Mouse (Mus musculus): ENCODE measurements around the gene Tchhl1. TPM values are rescaled to one million over a fixed set of nuclear protein-coding genes. Genes with fewer than 3 reads are reported as not detected.
A peak's percentile ranks its signal among the peaks of the same experiment; 100 is the strongest.
"Not testable (repeated sequence)": the region's sequence is repeated elsewhere in the genome, so short reads cannot be mapped to it uniquely, and the experiment has no call there.

The Tchhl1 gene
- polyA plus RNA-seq, 1 experiment from 2014 or later, result not detected

DNA sequence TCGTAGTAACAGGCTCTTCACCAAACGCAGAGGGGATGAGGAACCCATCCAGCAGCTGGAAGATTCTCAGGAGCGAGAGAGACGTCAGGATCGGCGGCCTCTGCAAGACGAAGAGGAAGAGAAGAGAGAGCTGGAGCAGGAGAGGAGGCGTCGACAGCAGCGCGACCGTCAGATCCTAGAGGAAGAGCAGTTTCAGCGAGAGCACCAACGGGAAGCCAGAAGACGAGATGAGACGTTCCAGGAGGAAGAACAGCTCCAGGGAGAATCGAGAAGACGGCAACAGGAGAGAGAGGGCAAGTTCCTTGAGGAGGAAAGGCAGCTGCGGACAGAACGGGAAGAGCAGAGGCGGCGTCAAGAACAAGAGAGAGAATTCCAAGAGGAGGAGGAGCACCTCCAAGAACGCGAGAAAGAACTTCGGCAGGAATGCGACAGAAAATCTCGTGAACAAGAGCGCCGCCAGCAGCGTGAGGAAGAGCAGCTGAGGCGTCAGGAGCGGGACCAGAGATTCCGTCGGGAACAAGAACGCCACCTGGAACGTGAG, 23.3 kb upstream of the Tchhl1 start:
- Histone ChIP-seq H3K9me3 (ENCODE audit: control insufficient read depth, low read length) (no peaks in the 10 kb centered on the region), H3K27ac (replicated peaks) (peak overlapping the region; percentile 40), H3K4me3 (ENCODE audit: low read depth, low read length) (peak overlapping the region; percentile 50), H3K4me2 (replicated peaks; ENCODE audit: low read depth) (peak overlapping the region; percentile 90), H3K36me3 (ENCODE audit: control insufficient read depth, insufficient read depth, low read length) (no peaks in the 10 kb centered on the region), H3K9ac (ENCODE audit: low read length) (peak overlapping the region; percentile 35; the same call in 1 of the 2 replicates), H3K27me3 (ENCODE audit: control insufficient read depth, insufficient read depth, low read length) (no peaks in the 10 kb centered on the region), H3K4me1 (replicated peaks; ENCODE audit: control insufficient read depth, insufficient read depth) (no peaks in the 10 kb centered on the region; the same call in 1 of the 2 replicates)
- no peak; the same call in 1 of the 2 replicates for ATAC-seq (ENCODE audit: low FRiP score, low TSS enrichment)
- TF ChIP-seq CTCF (IDR thresholded peaks at IDR 0.05; ENCODE audit: low read depth) (no peak), EP300 (optimal IDR thresholded peaks at IDR 0.05) (no peak)
- 1% methylated on average over 36 of the region's 36 CpGs for WGBS
- peak; percentile 18 for DNase-seq (ENCODE audit: low spot score)

DNA sequence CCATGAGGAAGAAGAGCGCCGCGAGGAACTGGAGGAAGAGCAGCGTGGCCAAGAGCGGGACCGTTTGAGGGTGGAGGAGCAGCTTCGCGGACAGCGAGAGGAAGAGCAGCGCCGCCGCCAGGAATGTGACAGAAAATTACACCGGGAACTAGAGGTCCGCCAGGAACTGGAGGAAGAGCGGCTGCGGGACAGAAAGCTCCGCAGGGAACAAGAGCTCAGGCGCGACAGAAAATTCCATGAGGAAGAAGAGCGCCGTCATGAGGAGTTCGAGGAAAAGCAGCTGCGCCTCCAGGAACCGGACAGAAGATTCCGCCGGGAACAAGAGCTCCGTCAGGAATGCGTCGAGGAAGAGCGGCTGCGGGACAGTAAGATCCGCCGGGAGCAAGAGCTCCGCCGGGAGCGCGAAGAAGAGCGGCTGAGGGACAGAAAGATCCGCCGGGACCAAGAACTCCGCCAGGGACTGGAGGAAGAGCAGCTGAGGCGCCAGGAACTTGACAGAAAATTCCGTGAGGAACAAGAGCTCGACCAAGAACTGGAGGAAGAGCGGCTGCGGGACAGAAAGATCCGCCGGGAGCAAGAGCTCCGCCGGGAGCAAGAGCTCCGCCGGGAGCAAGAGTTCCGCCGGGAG, 22.3 kb upstream of the Tchhl1 start:
- ATAC-seq (ENCODE audit: low FRiP score, low TSS enrichment), result no peak
- H3K27ac ChIP-seq (replicated peaks), result peak overlapping the region; percentile 18; the same call in 1 of the 2 replicates
- H3K4me1 ChIP-seq (replicated peaks; ENCODE audit: control insufficient read depth, insufficient read depth), result no peaks in the 10 kb centered on the region; the same call in 1 of the 2 replicates
- H3K36me3 ChIP-seq (ENCODE audit: control insufficient read depth, insufficient read depth, low read length), result no peaks in the 10 kb centered on the region
- peak overlapping the region; percentile 90 for H3K4me2 ChIP-seq (replicated peaks; ENCODE audit: low read depth)
- TF ChIP-seq CTCF (IDR thresholded peaks at IDR 0.05; ENCODE audit: low read depth) (peak; percentile 33; the same call in 1 of the 2 replicates), EP300 (optimal IDR thresholded peaks at IDR 0.05) (no peak)
- under 1% methylated on average over 54 of the region's 54 CpGs for WGBS
- no peaks in the 10 kb centered on the region for H3K27me3 ChIP-seq (ENCODE audit: control insufficient read depth, insufficient read depth, low read length)
- H3K9me3 ChIP-seq (ENCODE audit: control insufficient read depth, low read length), result no peaks in the 10 kb centered on the region
- peak overlapping the region; percentile 56 for H3K9ac ChIP-seq (ENCODE audit: low read length)
- H3K4me3 ChIP-seq (ENCODE audit: low read depth, low read length), result peak overlapping the region; percentile 50
- DNase-seq (ENCODE audit: low spot score), result peak; percentile 33

- Histone ChIP-seq H3K27ac (replicated peaks) (peak overlapping the region; percentile 81), H3K4me3 (ENCODE audit: low read depth, low read length) (peak overlapping the region; percentile 50), H3K9ac (ENCODE audit: low read length) (peak overlapping the region; percentile 56; the same call in 1 of the 2 replicates), H3K4me2 (replicated peaks; ENCODE audit: low read depth) (peak overlapping the region; percentile 90)
- WGBS, result under 1% methylated on average over 32 of the region's 32 CpGs
- not testable (repeated sequence) for H3K36me3 ChIP-seq (ENCODE audit: control insufficient read depth, insufficient read depth, low read length); H3K9me3 ChIP-seq (ENCODE audit: control insufficient read depth, low read length); H3K27me3 ChIP-seq (ENCODE audit: control insufficient read depth, insufficient read depth, low read length); ATAC-seq (ENCODE audit: low FRiP score, low TSS enrichment); H3K4me1 ChIP-seq (replicated peaks; ENCODE audit: control insufficient read depth, insufficient read depth)
- peak; percentile 16 for DNase-seq (ENCODE audit: low spot score)
Measured at GRCm38 (mm10) chr3:93446756-93447137, 21.8 kb upstream of the Tchhl1 start.

GRCm38 (mm10) chr3:93447138-93447841, 21.3 kb upstream of the Tchhl1 start:
- H3K4me1 ChIP-seq (replicated peaks; ENCODE audit: control insufficient read depth, insufficient read depth), result no peaks in the 10 kb centered on the region; the same call in 1 of the 2 replicates
- H3K4me3 ChIP-seq (ENCODE audit: low read depth, low read length), result peak overlapping the region; percentile 50
- under 1% methylated on average over 59 of the region's 59 CpGs for WGBS
- TF ChIP-seq EP300 (optimal IDR thresholded peaks at IDR 0.05) (no peak), CTCF (IDR thresholded peaks at IDR 0.05; ENCODE audit: low read depth) (peak; percentile 52)
- no peaks in the 10 kb centered on the region for H3K36me3 ChIP-seq (ENCODE audit: control insufficient read depth, insufficient read depth, low read length)
- ATAC-seq (ENCODE audit: low FRiP score, low TSS enrichment) (peak; percentile 71; the same call in 1 of the 2 replicates), DNase-seq (ENCODE audit: low spot score) (peak; percentile 65)
- peak overlapping the region; percentile 55 for H3K9ac ChIP-seq (ENCODE audit: low read length)
- H3K9me3 ChIP-seq (ENCODE audit: control insufficient read depth, low read length), result no peaks in the 10 kb centered on the region
- peak overlapping the region; percentile 90 for H3K4me2 ChIP-seq (replicated peaks; ENCODE audit: low read depth)
- H3K27ac ChIP-seq (replicated peaks), result peak overlapping the region; percentile 81
- H3K27me3 ChIP-seq (ENCODE audit: control insufficient read depth, insufficient read depth, low read length), result no peaks in the 10 kb centered on the region

DNA sequence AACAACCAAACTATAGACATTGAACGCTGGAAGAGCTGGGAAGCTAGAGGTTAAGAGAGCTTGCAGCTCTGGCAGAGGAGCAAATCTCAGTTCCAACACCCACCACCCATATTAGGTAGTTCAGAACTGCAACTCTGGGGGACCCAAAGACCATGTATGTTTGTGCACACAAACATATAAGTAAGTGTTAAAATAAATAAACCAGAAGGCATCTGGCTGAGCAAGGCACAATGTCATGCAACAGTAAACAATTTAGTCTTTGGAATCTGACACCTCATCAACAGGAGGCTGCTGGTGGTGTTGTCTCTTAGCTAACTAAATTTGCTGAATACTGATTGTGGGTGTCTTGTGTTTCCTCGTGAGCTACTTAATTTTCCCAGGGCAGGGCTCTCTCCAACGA, 2.0 kb upstream of the Tchhl1 start:
- Histone ChIP-seq H3K4me1 (replicated peaks; ENCODE audit: control insufficient read depth, insufficient read depth) (no peaks in the 10 kb centered on the region), H3K4me3 (ENCODE audit: low read depth, low read length) (no peak overlapping the region), H3K9me3 (ENCODE audit: control insufficient read depth, low read length) (no peaks in the 10 kb centered on the region), H3K27ac (replicated peaks) (no peak overlapping the region), H3K9ac (ENCODE audit: low read length) (no peak overlapping the region), H3K27me3 (ENCODE audit: control insufficient read depth, insufficient read depth, low read length) (no peaks in the 10 kb centered on the region), H3K36me3 (ENCODE audit: control insufficient read depth, insufficient read depth, low read length) (no peaks in the 10 kb centered on the region), H3K4me2 (replicated peaks; ENCODE audit: low read depth) (no peak overlapping the region)
- DNase-seq (ENCODE audit: low spot score) (no peak), ATAC-seq (ENCODE audit: low FRiP score, low TSS enrichment) (no peak)
- WGBS, result 51% methylated on average over 3 of the region's 3 CpGs
- TF ChIP-seq EP300 (optimal IDR thresholded peaks at IDR 0.05), result no peak
- no peak for TF ChIP-seq CTCF (IDR thresholded peaks at IDR 0.05; ENCODE audit: low read depth)

- no peak for ATAC-seq (ENCODE audit: low FRiP score, low TSS enrichment)
- no peak overlapping the region for H3K9ac ChIP-seq (ENCODE audit: low read length)
- H3K4me2 ChIP-seq (replicated peaks; ENCODE audit: low read depth), result no peak overlapping the region
- H3K27me3 ChIP-seq (ENCODE audit: control insufficient read depth, insufficient read depth, low read length), result no peaks in the 10 kb centered on the region
- WGBS, result 80% methylated on average over 4 of the region's 4 CpGs
- no peak overlapping the region for H3K27ac ChIP-seq (replicated peaks)
- DNase-seq (ENCODE audit: low spot score), result no peak
- no peaks in the 10 kb centered on the region for H3K36me3 ChIP-seq (ENCODE audit: control insufficient read depth, insufficient read depth, low read length)
- H3K4me3 ChIP-seq (ENCODE audit: low read depth, low read length), result no peak overlapping the region
- H3K9me3 ChIP-seq (ENCODE audit: control insufficient read depth, low read length), result no peaks in the 10 kb centered on the region
- TF ChIP-seq CTCF (IDR thresholded peaks at IDR 0.05; ENCODE audit: low read depth) (no peak), EP300 (optimal IDR thresholded peaks at IDR 0.05) (no peak)
- H3K4me1 ChIP-seq (replicated peaks; ENCODE audit: control insufficient read depth, insufficient read depth), result no peaks in the 10 kb centered on the region
Measured at GRCm38 (mm10) chr3:93467130-93467529, 1.4 kb upstream of the Tchhl1 start.

All from stomach, postnatal 0 days (tissue).